Mouse (Mus musculus) heart, embryonic 11.5 days (tissue): ENCODE measurements around the gene Rcn1. TPM values are rescaled to one million over a fixed set of nuclear protein-coding genes. Genes with fewer than 3 reads are reported as not detected.

ENCODE experiments used
- ATAC-seq: fragments of 200-750 bp; cut with Nextera tagmentation; replicated peaks from 2 replicates; pipeline ENCODE4 v1.8.0; 2017; ENCODE audit warnings: moderate library complexity; ENCODE audit not compliant: insufficient number of reproducible peaks, low FRiP score, low TSS enrichment
- H3K27ac ChIP-seq: fragments of 300-500 bp; sonication (generic); 2 replicates; pipeline ENCODE4 v1.5.1; 2014; ENCODE audit warnings: mild to moderate bottlenecking, low read depth, low read length
- H3K27me3 ChIP-seq: fragments of 300-500 bp; sonication (generic); 2 replicates; pipeline ENCODE4 v1.6.1; 2014; ENCODE audit warnings: mild to moderate bottlenecking, low read length, mixed read lengths; ENCODE audit not compliant: control insufficient read depth, insufficient read depth
- H3K36me3 ChIP-seq: fragments of 300-500 bp; sonication (generic); 2 replicates; pipeline ENCODE4 v1.6.1; 2014; ENCODE audit warnings: mild to moderate bottlenecking, low read length, moderate library complexity, mixed read lengths; ENCODE audit not compliant: control insufficient read depth, insufficient read depth
- H3K4me1 ChIP-seq: fragments of 300-500 bp; sonication (generic); 2 replicates; pipeline ENCODE4 v1.6.1; 2014; ENCODE audit warnings: low read length; ENCODE audit not compliant: control insufficient read depth, insufficient read depth
- H3K4me2 ChIP-seq: fragments of 300-500 bp; sonication (generic); 2 replicates; pipeline ENCODE4 v1.6.1; 2014; ENCODE audit warnings: mild to moderate bottlenecking, moderate library complexity
- H3K4me3 ChIP-seq: fragments of 300-500 bp; sonication (generic); 2 replicates; pipeline ENCODE4 v1.5.1; 2014; ENCODE audit warnings: low read depth, low read length
- H3K9ac ChIP-seq: fragments of 300-500 bp; sonication (generic); 2 replicates; pipeline ENCODE4 v1.6.1; 2014; ENCODE audit warnings: mild to moderate bottlenecking, low read depth, low read length, moderate library complexity
- H3K9me3 ChIP-seq: fragments of 300-500 bp; sonication (generic); replicated peaks from 2 replicates; pipeline ENCODE4 v1.6.1; 2016; ENCODE audit warnings: low read length; ENCODE audit not compliant: control insufficient read depth
- WGBS: fragments of 180-500 bp; shearing (Covaris S2); extraction: QIAGEN DNeasy Blood & Tissue Kit; methylation state at CpG from one replicate; pipeline ENCODE4 v1.1.7; 2014; ENCODE audit not compliant: insufficient replicate concordance; 5-methylcytosine and 5-hydroxymethylcytosine counted together
- polyA plus RNA-seq: library from polyadenylated mRNA; unstranded; fragments of >200 nt; fragmentation: Nextera tagmentation; extraction: Ambion mirVana; gene quantifications from 2 replicates; pipeline ENCODE4 v1.2.1, GENCODE M21; 2014

Rcn1 gene
- polyA plus RNA-seq, result 90.2 and 178 TPM in 2 replicates

DNA sequence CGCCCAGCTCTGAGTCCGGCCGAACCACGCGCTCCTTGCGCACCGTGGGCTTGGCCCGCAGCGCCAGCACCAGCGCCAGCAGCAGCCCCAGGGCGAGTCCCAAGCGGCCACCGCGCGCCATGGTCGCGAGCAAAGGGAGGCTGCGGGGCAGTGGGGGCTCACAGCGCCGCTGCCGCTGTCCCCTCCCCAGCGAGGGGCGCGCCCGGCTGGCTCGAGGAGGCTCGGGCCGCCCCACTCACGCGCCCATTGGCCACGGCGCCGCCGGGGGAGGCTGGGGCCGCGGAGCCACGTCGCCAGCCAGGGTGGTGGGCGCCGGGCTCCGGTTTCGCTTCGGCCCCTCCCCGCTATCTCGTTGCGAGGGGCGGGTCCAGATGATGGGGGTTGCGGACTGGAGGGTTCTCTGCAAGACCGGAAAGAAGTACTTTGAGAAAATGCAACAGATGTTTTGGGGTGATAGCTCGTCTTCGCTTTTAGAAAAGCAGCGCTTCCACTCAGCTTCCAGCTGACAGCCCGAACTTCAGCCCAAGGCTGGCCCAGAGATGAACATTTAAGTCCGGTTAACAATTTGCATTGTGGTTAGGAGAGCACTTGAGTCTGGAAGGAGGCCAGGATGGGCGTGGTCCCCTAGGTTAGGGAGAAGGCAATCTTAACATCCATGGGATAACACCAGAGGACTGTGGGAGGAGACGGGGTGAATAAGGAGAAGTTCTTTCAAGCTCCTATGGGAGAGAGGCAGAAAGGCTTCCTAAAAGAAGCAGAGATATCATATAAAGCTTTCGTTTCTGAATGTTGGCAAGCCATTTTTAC is at the start of gene Rcn1:
Gene Rcn1 (minus strand): TSS at position 235 of the 807 bp plus-strand sequence.
- peaks cover 28% of the 10 kb centered on the region for H3K4me1 ChIP-seq
- no peaks in the 10 kb centered on the region for H3K9me3 ChIP-seq
- peak within 1 kb of the TSS; percentile 97 for H3K27ac ChIP-seq
- H3K4me2 ChIP-seq, result peak within 1 kb of the TSS; percentile 78
- under 1% methylated on average over 57 of the region's 57 CpGs for WGBS
- ATAC-seq, result peak; percentile 93
- H3K4me3 ChIP-seq, result peak within 1 kb of the TSS; percentile 85
- H3K27me3 ChIP-seq, result no peaks in the 10 kb centered on the region
- H3K9ac ChIP-seq, result peak within 1 kb of the TSS; percentile 94
- peaks cover 2% of the 10 kb centered on the region; the same call in 1 of the 2 replicates for H3K36me3 ChIP-seq

DNA sequence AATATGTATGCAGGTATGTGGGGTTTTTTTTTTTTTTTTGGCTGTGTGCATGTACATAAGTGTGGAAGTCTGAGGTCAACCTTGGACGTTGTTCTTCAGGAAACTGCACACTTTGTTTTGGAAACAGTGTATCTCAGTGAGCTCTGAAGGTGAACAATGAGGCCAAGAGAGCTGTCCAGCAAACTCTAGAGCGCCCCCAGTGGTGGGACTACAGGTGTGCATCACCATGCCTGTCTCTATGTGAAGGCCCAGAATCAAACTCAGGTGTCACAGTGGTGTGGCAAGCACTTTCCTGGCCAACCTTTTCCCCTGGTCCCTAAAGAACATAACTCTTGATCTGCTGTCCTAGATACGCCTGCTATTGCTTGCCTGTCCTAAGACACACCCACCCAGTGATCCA is 45.0 kb upstream of the Rcn1 start:
- no peaks in the 10 kb centered on the region for H3K4me1 ChIP-seq
- WGBS, result 36% methylated on average over 3 of the region's 3 CpGs

DNA sequence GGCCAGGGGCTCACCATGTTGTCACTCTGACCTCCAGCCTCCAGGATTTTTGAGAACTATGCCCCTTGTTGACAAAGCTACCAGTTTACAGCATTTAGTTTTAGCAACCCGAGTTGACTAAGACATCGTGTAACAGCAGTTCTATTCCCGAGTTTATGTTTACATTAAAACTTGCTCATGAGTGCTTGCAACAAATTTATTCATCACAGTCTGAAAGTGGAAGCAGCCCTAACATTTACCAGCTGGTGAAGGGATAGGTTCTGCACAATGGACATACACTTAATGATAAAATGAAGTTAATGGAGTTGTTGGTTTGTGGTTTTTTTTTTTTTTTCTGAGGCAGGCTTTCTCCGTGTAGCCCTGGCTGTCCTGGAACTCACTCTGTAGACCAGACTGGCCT is 39.9 kb upstream of the Rcn1 start:
- H3K9ac ChIP-seq, result no peak overlapping the region
- H3K27me3 ChIP-seq, result no peaks in the 10 kb centered on the region
- 74% methylated on average over 4 of the region's 4 CpGs for WGBS
- no peak overlapping the region for H3K4me2 ChIP-seq
- no peak overlapping the region for H3K27ac ChIP-seq
- H3K9me3 ChIP-seq, result no peaks in the 10 kb centered on the region
- no peak overlapping the region for H3K4me3 ChIP-seq
- no peaks in the 10 kb centered on the region for H3K36me3 ChIP-seq
- H3K4me1 ChIP-seq, result 0 out of 2 replicates have a peak, but pooled peaks cover under 1% of the 10 kb centered on the region
- ATAC-seq, result no peak

More for the DNA sequence above, 45.0 kb upstream of the Rcn1 start:
- no peak overlapping the region for H3K27ac ChIP-seq
- no peak for ATAC-seq
- no peaks in the 10 kb centered on the region for H3K36me3 ChIP-seq
- no peak overlapping the region for H3K4me3 ChIP-seq
- no peaks in the 10 kb centered on the region for H3K27me3 ChIP-seq
- no peaks in the 10 kb centered on the region for H3K9me3 ChIP-seq
- H3K4me2 ChIP-seq, result no peak overlapping the region
- H3K9ac ChIP-seq, result no peak overlapping the region

DNA sequence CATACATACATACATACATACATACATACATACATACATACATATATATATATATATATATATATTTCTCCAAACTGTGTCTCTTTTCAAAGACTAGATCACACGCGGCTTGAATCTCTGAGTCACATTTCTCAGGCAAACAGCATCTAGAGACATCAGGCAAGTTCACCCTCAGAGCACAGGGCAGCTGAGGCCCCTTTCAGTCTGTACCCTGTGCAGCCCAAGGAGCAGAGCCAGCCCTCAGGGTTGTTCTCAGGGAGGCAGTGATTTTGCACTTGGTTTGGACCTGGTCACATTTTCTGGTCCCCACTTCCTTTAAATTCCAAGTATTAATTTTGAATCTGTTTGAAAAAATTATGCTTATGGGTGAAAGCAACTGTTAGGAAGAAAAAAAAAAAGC is 39.4 kb upstream of the Rcn1 start:
- no peak overlapping the region for H3K9ac ChIP-seq
- H3K4me3 ChIP-seq, result no peak overlapping the region
- H3K36me3 ChIP-seq, result no peaks in the 10 kb centered on the region
- H3K27ac ChIP-seq, result no peak overlapping the region
- 77% methylated on average over 2 of the region's 2 CpGs for WGBS
- H3K27me3 ChIP-seq, result no peaks in the 10 kb centered on the region
- ATAC-seq, result no peak
- H3K4me2 ChIP-seq, result no peak overlapping the region
- 0 out of 2 replicates have a peak, but pooled peaks cover 4% of the 10 kb centered on the region for H3K4me1 ChIP-seq
- H3K9me3 ChIP-seq, result no peaks in the 10 kb centered on the region

DNA sequence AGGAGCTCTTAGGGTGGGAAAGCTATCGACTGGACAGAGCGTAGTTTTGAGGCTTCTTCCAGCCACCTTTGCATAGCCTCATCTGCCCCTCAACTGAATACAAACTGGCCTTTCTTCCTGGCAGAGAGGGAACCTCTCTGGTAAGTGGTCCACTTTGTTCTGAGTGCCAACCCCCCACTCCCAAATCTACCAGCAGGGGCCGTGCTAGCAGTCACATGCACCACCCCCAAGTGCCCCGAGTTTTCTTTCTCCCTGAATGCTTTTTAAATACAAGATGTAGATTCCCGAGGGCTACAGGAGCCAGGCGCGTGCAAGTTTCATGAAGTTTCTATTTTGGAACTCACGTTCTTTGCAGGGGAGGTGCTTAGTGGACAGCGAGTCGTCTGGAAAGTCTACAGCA is 33.8 kb upstream of the Rcn1 start:
- no peaks in the 10 kb centered on the region for H3K9me3 ChIP-seq
- peak overlapping the region; percentile 43; the same call in 1 of the 2 replicates for H3K9ac ChIP-seq
- WGBS, result 10% methylated on average over 10 of the region's 10 CpGs

DNA sequence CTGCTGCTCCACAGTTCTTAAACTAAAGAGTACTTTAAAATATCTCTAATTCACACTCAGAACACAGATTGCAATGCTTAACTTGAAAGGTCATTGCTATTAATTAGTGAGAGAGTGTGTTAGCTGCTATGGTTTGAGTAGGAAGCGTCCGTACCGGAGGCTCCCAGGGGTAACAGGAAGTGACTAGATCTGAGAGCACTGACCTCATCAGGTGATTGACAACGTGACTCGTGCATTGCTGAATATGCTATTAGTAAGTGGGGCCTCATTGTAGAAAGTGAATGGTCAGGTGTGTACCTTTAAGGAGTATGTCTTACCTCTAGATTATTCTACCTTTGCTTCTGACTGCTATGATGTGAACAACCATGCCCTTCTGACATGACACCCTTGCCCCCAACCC is 31.3 kb upstream of the Rcn1 start:
- 76% methylated on average over 5 of the region's 5 CpGs for WGBS
- H3K4me2 ChIP-seq, result no peak overlapping the region
- H3K27me3 ChIP-seq, result no peaks in the 10 kb centered on the region
- no peaks in the 10 kb centered on the region for H3K9me3 ChIP-seq
- H3K9ac ChIP-seq, result no peak overlapping the region
- H3K36me3 ChIP-seq, result no peaks in the 10 kb centered on the region
- no peak overlapping the region for H3K27ac ChIP-seq
- peaks cover 16% of the 10 kb centered on the region; the same call in 1 of the 2 replicates for H3K4me1 ChIP-seq
- ATAC-seq, result no peak
- H3K4me3 ChIP-seq, result no peak overlapping the region

More for the DNA sequence above, 33.8 kb upstream of the Rcn1 start:
- Histone ChIP-seq H3K27ac (0 out of 2 replicates have a peak overlapping the region, but pooled peaks have one; percentile 15), H3K4me2 (peak overlapping the region; percentile 58), H3K4me1 (peaks cover 11% of the 10 kb centered on the region; the same call in 1 of the 2 replicates), H3K27me3 (no peaks in the 10 kb centered on the region), H3K36me3 (no peaks in the 10 kb centered on the region), H3K4me3 (peak overlapping the region; percentile 21)
- ATAC-seq, result 0 out of 2 replicates have a peak, but pooled peaks have one; percentile 11

DNA sequence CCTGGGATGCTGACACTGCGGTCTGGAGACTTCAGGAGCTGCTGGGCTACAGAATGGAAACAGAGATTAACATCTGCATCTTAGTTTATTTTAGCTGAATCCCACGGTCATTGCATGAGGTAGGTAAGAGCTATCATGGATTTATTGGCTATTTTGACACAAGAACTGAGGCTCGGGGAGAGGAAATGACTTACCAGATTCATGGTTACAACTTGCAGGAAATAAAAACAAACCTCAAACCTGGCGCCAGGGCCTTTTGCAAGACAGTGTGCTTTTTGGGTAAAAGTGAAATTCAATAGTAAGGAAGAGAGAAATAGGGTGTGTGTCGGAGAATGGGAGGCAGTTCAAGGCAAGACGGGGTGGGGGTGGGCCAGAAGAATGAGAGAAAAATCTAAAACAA is 30.8 kb upstream of the Rcn1 start:
- H3K27me3 ChIP-seq, result no peaks in the 10 kb centered on the region
- no peak overlapping the region for H3K27ac ChIP-seq
- no peak overlapping the region for H3K4me2 ChIP-seq
- no peaks in the 10 kb centered on the region for H3K36me3 ChIP-seq
- WGBS, result 75% methylated on average over 6 of the region's 6 CpGs
- H3K9me3 ChIP-seq, result no peaks in the 10 kb centered on the region
- ATAC-seq, result no peak
- no peak overlapping the region for H3K4me3 ChIP-seq
- H3K4me1 ChIP-seq, result peaks cover 16% of the 10 kb centered on the region; the same call in 1 of the 2 replicates
- H3K9ac ChIP-seq, result no peak overlapping the region

DNA sequence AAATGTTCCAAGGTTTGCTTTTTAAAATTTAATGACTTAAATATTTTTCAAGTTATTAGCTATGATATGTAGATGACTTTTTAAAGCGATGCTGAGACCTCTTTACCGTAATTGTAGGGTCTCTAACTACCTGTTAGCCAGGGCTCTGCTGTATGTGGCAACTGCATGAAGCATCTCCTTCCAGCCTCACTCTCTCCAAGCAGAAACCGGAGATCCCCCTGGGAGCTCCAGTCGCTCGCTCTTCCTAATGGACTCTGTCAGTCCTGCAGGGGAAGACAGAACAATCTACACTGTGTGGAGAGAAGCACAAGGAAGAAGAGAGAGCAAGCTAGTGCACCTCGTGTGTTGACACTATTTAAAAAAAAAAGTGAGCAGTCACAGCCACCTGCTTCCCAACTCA is 29.3 kb upstream of the Rcn1 start:
- 12% methylated on average over 6 of the region's 6 CpGs for WGBS

More for the DNA sequence above, 29.3 kb upstream of the Rcn1 start:
- no peak for ATAC-seq
- no peak overlapping the region for H3K4me3 ChIP-seq
- no peaks in the 10 kb centered on the region for H3K36me3 ChIP-seq
- H3K9me3 ChIP-seq, result no peaks in the 10 kb centered on the region
- H3K9ac ChIP-seq, result no peak overlapping the region
- no peak overlapping the region for H3K27ac ChIP-seq
- peaks cover 11% of the 10 kb centered on the region; the same call in 1 of the 2 replicates for H3K4me1 ChIP-seq
- H3K27me3 ChIP-seq, result no peaks in the 10 kb centered on the region
- no peak overlapping the region for H3K4me2 ChIP-seq
